Mouse (Mus musculus): ENCODE measurements around the gene Sbno2. TPM values are rescaled to one million over a fixed set of nuclear protein-coding genes. Genes with fewer than 3 reads are reported as not detected.

Gene Sbno2
- polyA plus RNA-seq, 1 experiment from 2014 or later, result 14.8 TPM

GRCm38 (mm10) chr10:80017771-80018170, 87.6 kb downstream of the Sbno2 start:
- no peak overlapping the region for H3K4me3 ChIP-seq (replicated peaks)
- peaks cover 23% of the 10 kb centered on the region for H3K27me3 ChIP-seq (replicated peaks)
- H3K4me1 ChIP-seq, result peaks cover 27% of the 10 kb centered on the region
- WGBS, result 80% methylated on average over 14 of the region's 14 CpGs
- no peaks in the 10 kb centered on the region for H3K9me3 ChIP-seq
- no peak overlapping the region for H3K9ac ChIP-seq
- no peak for ATAC-seq (ENCODE audit: insufficient read depth, low FRiP score, low read depth)
- H3K36me3 ChIP-seq, result no peaks in the 10 kb centered on the region
- no peak overlapping the region for H3K4me2 ChIP-seq
- H3K27ac ChIP-seq, result peak overlapping the region; percentile 35; the same call in 1 of the 2 replicates

- ATAC-seq (ENCODE audit: insufficient read depth, low FRiP score, low read depth), result no peak
- H3K9ac ChIP-seq, result no peak overlapping the region
- 61% methylated on average over 3 of the region's 3 CpGs for WGBS
- H3K4me3 ChIP-seq (replicated peaks), result no peak overlapping the region; the same call in 1 of the 2 replicates
- no peaks in the 10 kb centered on the region for H3K36me3 ChIP-seq
- H3K27ac ChIP-seq, result no peak overlapping the region
- no peak overlapping the region for H3K4me2 ChIP-seq
- H3K4me1 ChIP-seq, result peaks cover 27% of the 10 kb centered on the region
- peaks cover 24% of the 10 kb centered on the region for H3K27me3 ChIP-seq (replicated peaks)
- no peaks in the 10 kb centered on the region for H3K9me3 ChIP-seq
Measured at GRCm38 (mm10) chr10:80017361-80017760, 88.0 kb downstream of the Sbno2 start.

- no peak for ATAC-seq (ENCODE audit: insufficient read depth, low FRiP score, low read depth)
- Histone ChIP-seq H3K4me1 (peaks cover 27% of the 10 kb centered on the region), H3K27ac (no peak overlapping the region), H3K4me3 (replicated peaks) (peak overlapping the region; percentile 17; the same call in 1 of the 2 replicates), H3K27me3 (replicated peaks) (peaks cover 24% of the 10 kb centered on the region), H3K4me2 (no peak overlapping the region), H3K9me3 (no peaks in the 10 kb centered on the region), H3K36me3 (no peaks in the 10 kb centered on the region), H3K9ac (no peak overlapping the region)
- WGBS, result 90% methylated on average over 10 of the region's 10 CpGs
Measured at GRCm38 (mm10) chr10:80016931-80017330, 88.4 kb downstream of the Sbno2 start.

GRCm38 (mm10) chr10:80016511-80016910, 88.9 kb downstream of the Sbno2 start, which contains the start of gene Arhgap45:
Arhgap45 (plus strand) TSS chr10:80016653.
- H3K4me3 ChIP-seq (replicated peaks), result peak within 1 kb of the TSS; percentile 17; the same call in 1 of the 2 replicates
- no peak within 1 kb of the TSS for H3K27ac ChIP-seq
- H3K4me1 ChIP-seq, result peaks cover 27% of the 10 kb centered on the region
- no peak for ATAC-seq (ENCODE audit: insufficient read depth, low FRiP score, low read depth)
- H3K9me3 ChIP-seq, result no peaks in the 10 kb centered on the region
- H3K9ac ChIP-seq, result no peak within 1 kb of the TSS
- peaks cover 24% of the 10 kb centered on the region for H3K27me3 ChIP-seq (replicated peaks)
- no peak within 1 kb of the TSS for H3K4me2 ChIP-seq
- H3K36me3 ChIP-seq, result no peaks in the 10 kb centered on the region
- WGBS, result 73% methylated on average over 11 of the region's 11 CpGs

- H3K4me1 ChIP-seq, result peaks cover 25% of the 10 kb centered on the region
- no peaks in the 10 kb centered on the region for H3K36me3 ChIP-seq
- H3K4me3 ChIP-seq (replicated peaks), result no peak overlapping the region
- no peak overlapping the region for H3K9ac ChIP-seq
- peaks cover 24% of the 10 kb centered on the region for H3K27me3 ChIP-seq (replicated peaks)
- no peak for ATAC-seq (ENCODE audit: insufficient read depth, low FRiP score, low read depth)
- WGBS, result 76% methylated on average over 10 of the region's 10 CpGs
- no peaks in the 10 kb centered on the region for H3K9me3 ChIP-seq
- H3K27ac ChIP-seq, result no peak overlapping the region
- H3K4me2 ChIP-seq, result no peak overlapping the region
Measured at GRCm38 (mm10) chr10:80015583-80015982, 89.8 kb downstream of the Sbno2 start.

GRCm38 (mm10) chr10:80014484-80015290, 90.7 kb downstream of the Sbno2 start:
- H3K27me3 ChIP-seq (replicated peaks), result peaks cover 24% of the 10 kb centered on the region
- H3K4me2 ChIP-seq, result 0 out of 2 replicates have a peak overlapping the region, but pooled peaks have one; percentile 11
- ATAC-seq (ENCODE audit: insufficient read depth, low FRiP score, low read depth), result no peak
- H3K36me3 ChIP-seq, result peaks cover 6% of the 10 kb centered on the region; the same call in 1 of the 2 replicates
- no peaks in the 10 kb centered on the region for H3K9me3 ChIP-seq
- H3K4me3 ChIP-seq (replicated peaks), result no peak overlapping the region
- H3K4me1 ChIP-seq, result peaks cover 16% of the 10 kb centered on the region
- no peak overlapping the region for H3K27ac ChIP-seq
- WGBS, result 31% methylated on average over 28 of the region's 28 CpGs
- no peak overlapping the region for H3K9ac ChIP-seq

GRCm38 (mm10) chr10:80013609-80014008, 91.8 kb downstream of the Sbno2 start:
- Histone ChIP-seq H3K27ac (no peak overlapping the region), H3K9me3 (no peaks in the 10 kb centered on the region), H3K27me3 (replicated peaks) (peaks cover 24% of the 10 kb centered on the region), H3K4me1 (peaks cover 7% of the 10 kb centered on the region; the same call in 1 of the 2 replicates), H3K36me3 (peaks cover 9% of the 10 kb centered on the region; the same call in 1 of the 2 replicates), H3K4me3 (replicated peaks) (no peak overlapping the region), H3K9ac (no peak overlapping the region), H3K4me2 (no peak overlapping the region)
- ATAC-seq (ENCODE audit: insufficient read depth, low FRiP score, low read depth), result no peak
- 43% methylated on average over 25 of the region's 25 CpGs for WGBS

- peaks cover 5% of the 10 kb centered on the region; the same call in 1 of the 2 replicates for H3K4me1 ChIP-seq
- H3K9me3 ChIP-seq, result no peaks in the 10 kb centered on the region
- no peak for ATAC-seq (ENCODE audit: insufficient read depth, low FRiP score, low read depth)
- H3K4me3 ChIP-seq (replicated peaks), result no peak overlapping the region
- peaks cover 9% of the 10 kb centered on the region; the same call in 1 of the 2 replicates for H3K36me3 ChIP-seq
- peaks cover 24% of the 10 kb centered on the region for H3K27me3 ChIP-seq (replicated peaks)
- no peak overlapping the region for H3K9ac ChIP-seq
- H3K27ac ChIP-seq, result no peak overlapping the region
- 89% methylated on average over 6 of the region's 6 CpGs for WGBS
- H3K4me2 ChIP-seq, result no peak overlapping the region
Measured at GRCm38 (mm10) chr10:80011740-80012139, 93.6 kb downstream of the Sbno2 start.

Other genes starting within 250 kb of the Sbno2 start
- gene Prtn3, start 231.1 kb downstream of the Sbno2 start, polyA plus RNA-seq (2015; fragmentation: Nextera tagmentation; extraction: Ambion mirVana), result 5.2 and 10.6 TPM in 2 replicates
- 32.9 and 36.1 TPM in 2 replicates for gene Plppr3, start 230.9 kb downstream of the Sbno2 start, polyA plus RNA-seq (2015; fragmentation: Nextera tagmentation; extraction: Ambion mirVana)
- 3.8 and 11.1 TPM in 2 replicates for gene Elane, start 219.3 kb downstream of the Sbno2 start, polyA plus RNA-seq (2015; fragmentation: Nextera tagmentation; extraction: Ambion mirVana)
- gene Cfd, start 214.7 kb downstream of the Sbno2 start, polyA plus RNA-seq (2015; fragmentation: Nextera tagmentation; extraction: Ambion mirVana), result not detected in 2 replicates
- gene Med16, start 196.6 kb downstream of the Sbno2 start, polyA plus RNA-seq (2015; fragmentation: Nextera tagmentation; extraction: Ambion mirVana), result 43.6 and 47.8 TPM in 2 replicates
- gene Gm26602, start 194.7 kb downstream of the Sbno2 start, polyA plus RNA-seq (2015; fragmentation: Nextera tagmentation; extraction: Ambion mirVana), result 4.4 and 13.3 TPM in 2 replicates
- 0.83 and 0.94 TPM in 2 replicates for gene Kiss1r, start 188.6 kb downstream of the Sbno2 start, polyA plus RNA-seq (2015; fragmentation: Nextera tagmentation; extraction: Ambion mirVana)
- 137 and 140 TPM in 2 replicates for gene R3hdm4, start 184.4 kb downstream of the Sbno2 start, polyA plus RNA-seq (2015; fragmentation: Nextera tagmentation; extraction: Ambion mirVana)
- 9.8 and 10.0 TPM in 2 replicates for gene Arid3a, start 178.5 kb downstream of the Sbno2 start, polyA plus RNA-seq (2015; fragmentation: Nextera tagmentation; extraction: Ambion mirVana)
- 86.0 and 86.2 TPM in 2 replicates for gene Wdr18, start 145.4 kb downstream of the Sbno2 start, polyA plus RNA-seq (2015; fragmentation: Nextera tagmentation; extraction: Ambion mirVana)
- 0.27 and 0.34 TPM in 2 replicates for gene Grin3b, start 134.9 kb downstream of the Sbno2 start, polyA plus RNA-seq (2015; fragmentation: Nextera tagmentation; extraction: Ambion mirVana)
- gene Tmem259, start 121.2 kb downstream of the Sbno2 start, polyA plus RNA-seq (2015; fragmentation: Nextera tagmentation; extraction: Ambion mirVana), result 20.6 and 21.3 TPM in 2 replicates
- 274 and 279 TPM in 2 replicates for gene Cnn2, start 117.0 kb downstream of the Sbno2 start, polyA plus RNA-seq (2015; fragmentation: Nextera tagmentation; extraction: Ambion mirVana)
- 4.2 and 4.8 TPM in 2 replicates for gene Abca7, start 109.1 kb downstream of the Sbno2 start, polyA plus RNA-seq (2015; fragmentation: Nextera tagmentation; extraction: Ambion mirVana)
- gene Arhgap45, start 88.9 kb downstream of the Sbno2 start, polyA plus RNA-seq (2015; fragmentation: Nextera tagmentation; extraction: Ambion mirVana), result 9.1 and 10.0 TPM in 2 replicates
- gene Polr2e, start 65.8 kb downstream of the Sbno2 start, polyA plus RNA-seq (2015; fragmentation: Nextera tagmentation; extraction: Ambion mirVana), result 188 and 199 TPM in 2 replicates
- 500 and 567 TPM in 2 replicates for gene Gpx4, start 58.4 kb downstream of the Sbno2 start, polyA plus RNA-seq (2015; fragmentation: Nextera tagmentation; extraction: Ambion mirVana)
- gene Stk11, start 10.2 kb upstream of the Sbno2 start, polyA plus RNA-seq (2015; fragmentation: Nextera tagmentation; extraction: Ambion mirVana), result 16.9 and 19.2 TPM in 2 replicates
- 544 and 602 TPM in 2 replicates for gene Atp5d, start 33.1 kb upstream of the Sbno2 start, polyA plus RNA-seq (2015; fragmentation: Nextera tagmentation; extraction: Ambion mirVana)
- gene Cbarp, start 35.3 kb upstream of the Sbno2 start, polyA plus RNA-seq (2015; fragmentation: Nextera tagmentation; extraction: Ambion mirVana), result 5.1 and 6.7 TPM in 2 replicates
- gene Midn, start 42.7 kb upstream of the Sbno2 start, polyA plus RNA-seq (2015; fragmentation: Nextera tagmentation; extraction: Ambion mirVana), result 16.0 and 19.8 TPM in 2 replicates
- 90.3 and 103 TPM in 2 replicates for gene Cirbp, start 60.4 kb upstream of the Sbno2 start, polyA plus RNA-seq (2015; fragmentation: Nextera tagmentation; extraction: Ambion mirVana)
- 17.5 and 19.7 TPM in 2 replicates for gene 1600002K03Rik, start 67.4 kb upstream of the Sbno2 start, polyA plus RNA-seq (2015; fragmentation: Nextera tagmentation; extraction: Ambion mirVana)
- gene Efna2, start 73.9 kb upstream of the Sbno2 start, polyA plus RNA-seq (2015; fragmentation: Nextera tagmentation; extraction: Ambion mirVana), result 15.7 TPM in 2 replicates
- gene Mum1, start 120.9 kb upstream of the Sbno2 start, polyA plus RNA-seq (2015; fragmentation: Nextera tagmentation; extraction: Ambion mirVana), result 58.6 and 66.5 TPM in 2 replicates
- 326 and 364 TPM in 2 replicates for gene Ndufs7, start 143.6 kb upstream of the Sbno2 start, polyA plus RNA-seq (2015; fragmentation: Nextera tagmentation; extraction: Ambion mirVana)
- 111 and 148 TPM in 2 replicates for gene Gamt, start 155.4 kb upstream of the Sbno2 start, polyA plus RNA-seq (2015; fragmentation: Nextera tagmentation; extraction: Ambion mirVana)
- gene Dazap1, start 155.9 kb upstream of the Sbno2 start, polyA plus RNA-seq (2015; fragmentation: Nextera tagmentation; extraction: Ambion mirVana), result 62.4 and 66.4 TPM in 2 replicates
- gene Rps15, start 186.9 kb upstream of the Sbno2 start, polyA plus RNA-seq (2015; fragmentation: Nextera tagmentation; extraction: Ambion mirVana), result 904 and 948 TPM in 2 replicates
- 5.0 and 5.2 TPM in 2 replicates for gene Apc2, start 190.4 kb upstream of the Sbno2 start, polyA plus RNA-seq (2015; fragmentation: Nextera tagmentation; extraction: Ambion mirVana)
- gene 2310011J03Rik, start 215.0 kb upstream of the Sbno2 start, polyA plus RNA-seq (2015; fragmentation: Nextera tagmentation; extraction: Ambion mirVana), result 40.5 and 46.4 TPM in 2 replicates
- 4.8 and 5.4 TPM in 2 replicates for gene Pcsk4, start 223.9 kb upstream of the Sbno2 start, polyA plus RNA-seq (2015; fragmentation: Nextera tagmentation; extraction: Ambion mirVana)
- 44.5 and 51.2 TPM in 2 replicates for gene Reep6, start 224.4 kb upstream of the Sbno2 start, polyA plus RNA-seq (2015; fragmentation: Nextera tagmentation; extraction: Ambion mirVana)
- 13.7 and 17.0 TPM in 2 replicates for gene Adamtsl5, start 242.8 kb upstream of the Sbno2 start, polyA plus RNA-seq (2015; fragmentation: Nextera tagmentation; extraction: Ambion mirVana)

Measured in stomach, embryonic 15.5 days (tissue).